Mouse (Mus musculus) hindbrain, embryonic 10.5 days (tissue): ENCODE results near the gene Stx4a. TPM values are rescaled to one million over a fixed set of nuclear protein-coding genes. Genes with fewer than 3 reads are reported as not detected.
A peak's percentile ranks its signal among the peaks of the same experiment; 100 is the strongest.

Experiments
- DNase-seq: peaks from one replicate; pipeline ENCODE4 v3.0.0-alpha.2; 2017; ENCODE audit warnings: low spot score
- H3K27ac ChIP-seq: fragments of 300-500 bp; sonication (generic); 2 replicates; pipeline ENCODE4 v1.5.1; 2016; ENCODE audit warnings: mild to moderate bottlenecking, moderate library complexity
- H3K27me3 ChIP-seq: fragments of 300-500 bp; sonication (generic); 2 replicates; pipeline ENCODE4 v1.6.1; 2016; ENCODE audit warnings: mild to moderate bottlenecking; ENCODE audit not compliant: poor library complexity, insufficient read depth, severe bottlenecking
- H3K36me3 ChIP-seq: fragments of 300-500 bp; sonication (generic); 2 replicates; pipeline ENCODE4 v1.6.1; 2016; ENCODE audit warnings: mild to moderate bottlenecking, moderate library complexity
- H3K4me1 ChIP-seq: fragments of 300-500 bp; sonication (generic); replicated peaks from 2 replicates; pipeline ENCODE4 v1.6.1; 2016; ENCODE audit warnings: mild to moderate bottlenecking
- H3K4me3 ChIP-seq: fragments of 300-500 bp; sonication (generic); 2 replicates; pipeline ENCODE4 v1.5.1; 2016; ENCODE audit warnings: mild to moderate bottlenecking, moderate library complexity
- H3K9me3 ChIP-seq: fragments of 300-500 bp; sonication (generic); 2 replicates; pipeline ENCODE4 v1.6.1; 2016; ENCODE audit warnings: mild to moderate bottlenecking, moderate library complexity
- WGBS: fragments of 180-500 bp; shearing (Covaris S2); methylation state at CpG from one replicate; pipeline ENCODE4 v1.1.7; 2016; 5-methylcytosine and 5-hydroxymethylcytosine counted together
- polyA plus RNA-seq: library from polyadenylated mRNA; unstranded; fragments of >200 nt; fragmentation: Nextera tagmentation; extraction: Ambion mirVana; gene quantifications from 2 replicates; pipeline ENCODE4 v1.2.1, GENCODE M21; 2016

Gene Stx4a
- polyA plus RNA-seq, 1 experiment from 2014 or later: 15.2 TPM

DNA sequence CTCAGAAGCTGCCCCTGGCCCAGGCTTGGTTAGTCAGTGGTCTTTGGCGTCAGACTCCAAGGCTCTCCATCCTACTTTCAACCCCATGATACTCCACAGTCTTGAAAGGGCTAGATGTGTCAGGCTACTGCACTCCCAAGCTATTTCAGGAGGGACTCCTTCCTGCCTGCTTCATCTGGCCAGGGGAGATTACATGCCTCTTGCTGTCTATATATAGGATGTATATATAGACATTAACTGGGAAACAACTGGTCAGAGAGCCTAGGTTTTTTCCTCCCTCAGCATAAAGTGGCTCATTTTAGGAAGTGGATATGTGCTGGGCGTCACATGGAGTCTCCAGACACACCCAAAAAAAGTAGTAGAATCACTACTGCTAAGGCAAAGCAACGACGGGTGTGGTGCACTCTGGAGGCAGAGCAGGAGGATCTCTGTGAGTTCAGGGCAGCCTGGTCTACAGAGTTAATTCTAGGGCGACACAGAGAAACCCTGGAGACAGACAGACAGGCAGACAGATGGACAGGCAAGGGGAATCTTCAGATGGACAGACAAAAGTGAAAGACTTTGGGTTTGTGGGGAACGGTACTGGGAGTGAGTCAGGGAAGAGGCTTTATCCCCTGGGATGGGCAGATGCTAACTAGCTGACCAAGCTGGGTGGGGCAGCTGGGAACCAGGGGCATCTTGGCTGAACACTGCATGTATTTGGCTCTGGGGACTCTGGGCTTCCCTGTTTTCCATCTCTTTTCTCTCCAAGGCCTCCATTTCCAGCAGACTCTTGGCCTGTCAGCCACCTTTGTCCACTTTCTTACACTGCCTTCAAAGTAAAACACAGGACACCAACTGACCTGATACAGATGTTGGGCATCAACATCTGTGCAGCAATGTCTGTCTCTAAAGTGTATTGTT is 26.1 kb downstream of the Stx4a start:
- peaks cover 23% of the 10 kb centered on the region for H3K36me3 ChIP-seq
- 82% methylated on average over 6 of the region's 6 CpGs for WGBS
- no peaks in the 10 kb centered on the region for H3K4me1 ChIP-seq
- no peaks in the 10 kb centered on the region for H3K9me3 ChIP-seq
- H3K27ac ChIP-seq: no peak overlapping the region
- H3K27me3 ChIP-seq: no peaks in the 10 kb centered on the region
- no peak overlapping the region for H3K4me3 ChIP-seq
- DNase-seq: no peak

DNA sequence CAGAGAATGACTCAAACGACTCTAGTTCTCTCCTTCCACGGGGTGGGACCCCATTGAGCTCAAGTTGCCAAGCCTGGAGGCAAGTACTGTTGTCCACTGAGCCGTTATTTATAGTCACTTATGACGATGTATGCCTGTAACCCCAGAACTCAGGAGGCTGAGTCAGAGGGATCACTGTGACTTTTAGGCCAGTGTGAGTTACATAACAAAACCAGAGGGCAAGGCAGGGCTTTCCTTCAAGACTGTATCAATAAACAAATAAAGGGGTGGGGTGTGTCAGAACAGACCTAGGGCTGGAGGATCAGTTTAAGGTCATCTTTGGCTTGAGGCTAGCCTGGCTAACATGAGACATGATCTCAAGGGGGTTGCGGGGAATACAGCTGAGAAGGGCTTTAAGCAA is 26.8 kb downstream of the Stx4a start:
- no peaks in the 10 kb centered on the region for H3K9me3 ChIP-seq
- H3K27ac ChIP-seq: no peak overlapping the region
- H3K4me3 ChIP-seq: no peak overlapping the region
- 75% methylated on average over 5 of the region's 5 CpGs for WGBS
- peaks cover 22% of the 10 kb centered on the region for H3K36me3 ChIP-seq
- DNase-seq: no peak
- no peaks in the 10 kb centered on the region for H3K27me3 ChIP-seq
- H3K4me1 ChIP-seq: no peaks in the 10 kb centered on the region

DNA sequence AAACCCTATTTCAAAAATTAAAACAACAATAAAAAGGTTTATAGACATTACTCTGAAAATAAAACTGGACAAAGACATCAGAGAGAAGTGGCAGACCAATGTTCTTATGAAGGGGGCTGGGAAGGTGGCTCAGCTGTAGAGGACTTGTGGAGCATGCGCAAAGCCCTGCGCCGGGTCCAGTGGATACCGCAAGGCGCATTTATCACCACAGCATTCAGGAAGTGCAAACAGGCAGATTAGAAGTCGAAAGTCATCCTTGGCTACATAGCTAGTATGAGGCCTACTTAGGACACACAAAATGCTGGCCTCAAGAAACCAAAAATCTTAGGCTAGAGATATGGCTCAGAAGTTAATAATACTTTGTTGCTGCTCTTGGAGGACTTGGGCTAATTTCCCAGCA is 34.2 kb downstream of the Stx4a start:
- WGBS: 95% methylated on average over 6 of the region's 6 CpGs
- no peak for DNase-seq

DNA sequence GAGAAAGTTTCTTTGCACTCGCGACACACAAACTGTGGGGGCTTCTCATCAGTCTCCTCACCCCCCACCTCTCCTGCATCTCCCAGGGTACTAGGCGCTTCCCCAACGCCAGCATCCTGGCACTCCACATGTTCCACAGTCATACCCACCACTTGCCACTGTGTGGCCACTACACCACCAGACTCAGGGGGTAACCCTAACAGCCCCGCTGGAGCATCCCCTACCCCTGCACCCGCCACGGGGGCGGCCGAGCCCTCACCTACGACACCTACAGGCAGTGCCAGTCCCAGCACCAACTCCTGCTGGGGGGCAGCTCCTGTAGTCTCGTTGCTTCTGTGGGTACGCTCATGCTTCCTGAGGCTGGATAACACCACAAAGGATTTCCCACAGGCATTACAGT is 42.3 kb downstream of the Stx4a start:
- Histone ChIP-seq H3K4me1 (no peaks in the 10 kb centered on the region), H3K27ac (no peak overlapping the region), H3K9me3 (no peaks in the 10 kb centered on the region), H3K4me3 (no peak overlapping the region), H3K27me3 (no peaks in the 10 kb centered on the region), H3K36me3 (peaks cover 84% of the 10 kb centered on the region)
- no peak for DNase-seq
- WGBS: 93% methylated on average over 12 of the region's 12 CpGs

More for the DNA sequence above, 34.2 kb downstream of the Stx4a start:
- H3K9me3 ChIP-seq: no peaks in the 10 kb centered on the region
- no peaks in the 10 kb centered on the region for H3K27me3 ChIP-seq
- no peak overlapping the region for H3K4me3 ChIP-seq
- H3K4me1 ChIP-seq: no peaks in the 10 kb centered on the region
- H3K36me3 ChIP-seq: peaks cover 8% of the 10 kb centered on the region; the same call in 1 of the 2 replicates
- no peak overlapping the region for H3K27ac ChIP-seq

DNA sequence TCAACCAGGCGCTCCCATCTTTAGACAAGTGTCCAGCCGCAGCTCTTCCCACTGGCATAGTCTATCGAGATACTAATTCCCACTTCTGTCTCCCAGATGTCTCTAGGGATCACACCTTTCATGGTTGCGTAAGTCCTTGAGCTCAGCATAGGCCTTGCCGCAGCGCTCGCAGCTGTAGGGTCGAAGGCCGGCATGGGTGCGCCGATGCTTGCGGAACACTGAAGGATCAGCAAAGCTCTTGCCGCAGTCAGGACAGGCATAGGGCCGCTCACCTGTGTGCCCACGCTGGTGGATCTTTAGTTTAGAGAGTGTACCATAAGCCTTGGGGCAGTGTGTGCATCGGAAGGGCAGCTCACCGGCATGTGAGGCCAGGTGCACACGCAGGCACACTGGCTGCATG is 43.5 kb downstream of the Stx4a start:
- 98% methylated on average over 18 of the region's 18 CpGs for WGBS
- H3K4me3 ChIP-seq: no peak overlapping the region
- H3K36me3 ChIP-seq: peaks cover 89% of the 10 kb centered on the region
- H3K4me1 ChIP-seq: no peaks in the 10 kb centered on the region
- no peak for DNase-seq
- no peaks in the 10 kb centered on the region for H3K27me3 ChIP-seq
- H3K27ac ChIP-seq: no peak overlapping the region
- no peaks in the 10 kb centered on the region for H3K9me3 ChIP-seq

DNA sequence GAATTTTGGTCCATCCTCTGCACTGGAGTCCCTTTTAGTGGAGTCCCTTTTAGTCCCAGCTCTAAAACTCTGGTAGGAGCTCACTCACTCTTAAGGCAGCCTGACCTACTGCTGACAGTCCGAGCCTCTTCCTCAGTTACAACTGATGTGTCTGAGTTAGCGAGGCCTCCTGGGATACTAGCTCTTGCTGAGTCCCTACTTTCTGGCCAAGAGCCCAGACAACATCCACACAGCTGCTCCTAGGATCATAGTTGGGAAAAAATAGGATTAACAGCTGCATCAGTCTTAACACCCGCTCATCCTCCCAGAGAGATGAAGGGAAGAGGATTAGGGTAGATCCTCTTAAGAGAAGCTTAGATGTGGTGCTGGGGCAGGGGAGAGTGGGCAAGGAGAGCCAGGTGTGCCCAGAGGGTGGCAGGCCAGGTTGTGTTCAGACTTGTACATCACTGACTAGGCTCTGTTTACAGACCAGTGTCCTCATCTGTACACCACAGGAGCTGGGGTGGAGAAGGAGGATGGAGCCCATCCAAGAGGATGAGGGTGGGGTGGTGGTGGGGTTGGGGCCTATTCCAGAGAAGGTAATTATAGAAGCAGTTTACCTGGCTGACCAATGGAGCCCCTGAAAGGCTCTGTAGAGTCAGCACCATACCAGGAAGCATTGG is 45.2 kb downstream of the Stx4a start:
- 93% methylated on average over 3 of the region's 3 CpGs for WGBS
- no peak for DNase-seq
- no peak overlapping the region for H3K27ac ChIP-seq
- H3K36me3 ChIP-seq: peaks cover 98% of the 10 kb centered on the region
- no peak overlapping the region for H3K4me3 ChIP-seq
- H3K4me1 ChIP-seq: peaks cover 13% of the 10 kb centered on the region
- no peaks in the 10 kb centered on the region for H3K27me3 ChIP-seq
- no peaks in the 10 kb centered on the region for H3K9me3 ChIP-seq

DNA sequence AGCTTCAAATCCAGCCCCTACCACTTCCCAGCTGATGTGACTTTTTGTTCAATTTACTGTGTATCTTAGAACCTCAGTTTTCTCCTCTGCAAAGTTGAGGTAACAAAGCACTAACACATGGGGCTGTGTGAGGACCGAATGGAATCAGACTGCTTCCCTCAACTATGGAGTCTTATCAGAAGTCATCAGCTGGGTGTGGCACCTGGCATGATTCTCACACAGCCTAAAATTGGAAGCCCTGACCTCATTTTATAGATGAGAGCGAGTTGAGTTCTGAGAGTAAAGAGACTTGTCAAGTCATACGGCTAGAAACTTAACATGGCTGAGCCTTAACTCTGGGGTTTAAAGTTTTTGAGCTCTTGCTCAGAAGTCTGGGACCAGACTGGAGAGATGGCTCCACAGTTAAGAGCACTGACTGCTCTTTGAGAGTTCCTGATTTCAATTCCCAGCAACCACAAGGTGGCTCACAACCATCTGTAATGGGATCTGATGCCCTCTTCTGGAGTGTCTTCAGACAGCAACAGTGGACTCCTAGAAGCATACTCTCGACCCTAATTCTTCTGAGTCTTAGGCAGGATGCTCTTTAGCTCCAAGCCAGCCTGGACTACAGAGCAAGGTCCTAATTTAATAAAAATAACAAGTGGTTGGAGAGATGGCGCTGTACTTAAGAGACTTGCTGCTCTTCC is 46.2 kb downstream of the Stx4a start:
- no peaks in the 10 kb centered on the region for H3K27me3 ChIP-seq
- WGBS: 82% methylated on average over 5 of the region's 5 CpGs

DNA sequence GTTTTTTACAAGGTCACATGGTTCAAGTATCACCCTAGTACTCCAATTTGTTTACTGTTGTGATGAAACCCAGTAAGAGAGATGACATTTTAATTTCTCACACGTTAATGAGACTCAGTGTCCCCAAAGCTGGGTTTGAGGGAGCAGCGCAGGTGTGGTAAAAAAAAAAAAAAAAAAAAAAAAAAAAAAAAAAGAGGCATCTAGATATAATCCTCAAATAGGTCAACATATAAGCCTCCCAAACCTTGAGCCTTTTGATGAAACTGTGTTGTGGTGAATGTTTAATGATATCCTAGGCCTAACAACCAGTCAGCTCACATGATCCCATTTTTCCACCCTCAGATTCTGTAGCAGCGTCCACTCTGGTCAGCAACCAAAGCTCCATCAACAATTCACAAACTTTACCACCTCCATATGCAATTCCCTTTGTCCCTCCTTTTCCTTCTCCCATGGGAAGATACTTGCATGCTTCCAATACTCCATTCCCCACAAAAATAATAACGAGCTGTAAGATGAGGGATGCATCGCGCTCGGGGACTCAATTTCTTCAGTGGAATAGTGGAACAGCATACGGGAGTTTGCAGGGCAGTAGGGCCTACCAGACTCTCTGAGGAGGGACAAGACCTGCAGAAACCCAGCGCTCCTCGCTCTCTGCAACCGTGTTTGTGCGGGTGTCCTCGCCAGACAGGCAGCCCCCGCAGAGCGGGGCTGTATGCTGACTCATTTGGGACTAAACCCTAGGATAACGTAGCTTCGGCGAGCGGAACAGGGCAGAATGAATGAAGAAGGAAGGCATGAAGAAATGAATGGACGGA is 50.9 kb downstream of the Stx4a start:
- Histone ChIP-seq H3K36me3 (peaks cover 65% of the 10 kb centered on the region), H3K9me3 (no peaks in the 10 kb centered on the region), H3K4me1 (peaks cover 30% of the 10 kb centered on the region), H3K27me3 (no peaks in the 10 kb centered on the region), H3K4me3 (peak overlapping the region; percentile 85), H3K27ac (peak overlapping the region; percentile 98)
- 6% methylated on average over 20 of the region's 20 CpGs for WGBS
- no peak for DNase-seq

More for the DNA sequence above, 46.2 kb downstream of the Stx4a start:
- no peak for DNase-seq
- H3K4me3 ChIP-seq: no peak overlapping the region
- H3K4me1 ChIP-seq: peaks cover 17% of the 10 kb centered on the region
- H3K9me3 ChIP-seq: no peaks in the 10 kb centered on the region
- H3K27ac ChIP-seq: no peak overlapping the region
- peaks cover 88% of the 10 kb centered on the region for H3K36me3 ChIP-seq

DNA sequence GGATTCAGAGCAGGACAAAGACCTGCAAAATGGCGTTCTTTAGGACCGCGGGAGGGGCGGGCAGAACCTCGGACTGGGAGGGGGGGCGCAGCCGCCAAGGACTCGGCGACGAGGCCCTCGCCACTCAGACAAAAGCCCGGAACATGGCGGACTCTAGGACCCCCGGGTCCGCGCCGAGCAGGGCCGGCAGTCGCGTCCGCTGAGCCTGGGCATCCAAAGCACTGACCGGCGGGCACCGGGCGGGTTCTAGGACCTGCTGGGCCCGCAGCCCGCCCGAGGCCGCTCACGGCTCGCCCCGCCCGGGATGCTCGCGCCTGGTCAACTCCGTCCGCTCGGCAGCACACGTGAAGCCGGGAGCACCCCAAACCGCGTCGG is 51.5 kb downstream of the Stx4a start:
- H3K9me3 ChIP-seq: no peaks in the 10 kb centered on the region
- under 1% methylated on average over 40 of the region's 43 CpGs for WGBS

DNA sequence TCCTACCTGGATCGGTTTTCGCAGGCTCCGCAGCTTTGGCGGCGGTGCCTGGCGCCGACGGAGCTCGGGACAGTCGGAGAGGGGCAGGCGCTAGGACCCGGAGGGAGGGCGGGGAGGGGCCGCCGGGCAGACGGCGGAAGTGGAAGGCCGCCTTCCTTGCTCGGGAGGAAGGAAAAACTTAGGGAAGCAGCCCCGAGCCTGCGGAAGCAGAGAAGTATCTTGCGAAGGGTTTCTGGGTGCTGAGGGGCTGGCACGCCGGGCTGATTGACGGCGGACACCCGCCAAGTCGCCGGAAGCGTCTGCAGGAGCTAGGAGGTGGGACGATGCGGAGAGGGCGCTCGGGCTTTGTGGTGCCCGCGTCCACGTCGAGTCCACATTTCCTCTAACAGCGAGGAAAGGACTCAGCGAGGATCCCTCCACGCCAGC is 52.0 kb downstream of the Stx4a start, which contains the start of gene Zfp646:
Zfp646 (plus strand) TSS at position 181 of the 426 bp plus-strand sequence.
- peaks cover 65% of the 10 kb centered on the region for H3K36me3 ChIP-seq
- H3K27me3 ChIP-seq: no peaks in the 10 kb centered on the region
- DNase-seq: peak; percentile 93
- H3K4me3 ChIP-seq: peak within 1 kb of the TSS; percentile 85
- no peaks in the 10 kb centered on the region for H3K9me3 ChIP-seq
- under 1% methylated on average over 41 of the region's 41 CpGs for WGBS
- peak within 1 kb of the TSS; percentile 98 for H3K27ac ChIP-seq
- peaks cover 30% of the 10 kb centered on the region for H3K4me1 ChIP-seq

More for the DNA sequence above, 51.5 kb downstream of the Stx4a start:
- H3K4me1 ChIP-seq: peaks cover 30% of the 10 kb centered on the region
- DNase-seq: peak; percentile 99
- no peaks in the 10 kb centered on the region for H3K27me3 ChIP-seq
- H3K27ac ChIP-seq: peak overlapping the region; percentile 98
- H3K36me3 ChIP-seq: peaks cover 65% of the 10 kb centered on the region
- peak overlapping the region; percentile 85 for H3K4me3 ChIP-seq

DNA sequence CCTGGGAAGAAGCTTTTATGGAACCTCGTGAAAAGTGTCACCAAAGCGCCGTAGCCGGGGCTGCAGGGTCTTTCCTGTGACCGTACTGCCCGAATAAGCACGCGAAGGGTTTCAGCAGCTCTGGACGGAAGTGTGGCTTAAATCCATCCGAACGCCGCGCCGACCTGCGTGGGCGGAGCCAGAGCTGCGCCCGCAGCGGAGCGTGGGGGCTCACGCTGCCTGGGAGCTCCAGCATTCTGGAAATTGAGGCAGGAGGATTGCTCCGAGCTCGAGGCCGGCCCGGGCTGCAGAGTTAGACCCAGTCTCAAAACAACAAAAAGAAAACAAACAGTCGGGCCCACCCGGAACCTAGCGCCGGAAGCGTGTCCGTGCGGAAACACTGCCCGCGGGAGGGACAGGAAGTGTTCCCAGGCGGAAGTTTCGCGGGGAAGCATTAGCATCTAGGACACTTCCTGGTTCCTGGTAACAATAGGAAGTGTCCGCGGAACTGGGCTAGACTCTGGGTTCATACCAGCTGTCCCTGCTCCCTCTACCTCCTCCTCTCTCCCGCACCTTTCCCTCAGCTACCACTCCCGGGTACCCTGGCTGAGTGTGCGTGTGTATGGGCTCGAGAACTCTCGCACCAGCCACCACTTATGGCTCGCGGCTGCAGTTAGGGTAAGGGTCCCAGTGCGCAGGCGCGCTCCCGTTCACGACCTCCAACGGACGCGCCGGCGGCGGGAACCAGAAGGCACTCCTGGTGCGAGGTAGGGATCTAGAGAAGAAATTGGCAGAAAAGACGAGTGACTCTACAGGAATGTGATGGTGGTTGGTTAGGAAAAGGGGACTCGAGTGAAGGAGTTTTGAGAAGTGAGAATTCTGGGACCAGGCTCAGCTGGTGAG is 52.6 kb downstream of the Stx4a start, which contains the start of gene Zfp668:
Zfp668 (minus strand) TSS at position 362 of the 882 bp plus-strand sequence.
- peaks cover 65% of the 10 kb centered on the region for H3K36me3 ChIP-seq
- WGBS: under 1% methylated on average over 60 of the region's 60 CpGs
- H3K4me3 ChIP-seq: peak within 1 kb of the TSS; percentile 85

More for the DNA sequence above, 52.6 kb downstream of the Stx4a start, which contains the start of gene Zfp668:
- peaks cover 30% of the 10 kb centered on the region for H3K4me1 ChIP-seq
- H3K9me3 ChIP-seq: no peaks in the 10 kb centered on the region
- H3K27me3 ChIP-seq: no peaks in the 10 kb centered on the region
- peak within 1 kb of the TSS; percentile 98 for H3K27ac ChIP-seq
- DNase-seq: peak; percentile 93
